Mouse (Mus musculus): ENCODE measurements around the gene Ero1l. TPM values are rescaled to one million over a fixed set of nuclear protein-coding genes. Genes with fewer than 3 reads are reported as not detected.
A peak's percentile ranks its signal among the peaks of the same experiment; 100 is the strongest.

The Ero1l gene
- polyA plus RNA-seq, 1 experiment from 2014 or later, result 32.2 TPM

DNA sequence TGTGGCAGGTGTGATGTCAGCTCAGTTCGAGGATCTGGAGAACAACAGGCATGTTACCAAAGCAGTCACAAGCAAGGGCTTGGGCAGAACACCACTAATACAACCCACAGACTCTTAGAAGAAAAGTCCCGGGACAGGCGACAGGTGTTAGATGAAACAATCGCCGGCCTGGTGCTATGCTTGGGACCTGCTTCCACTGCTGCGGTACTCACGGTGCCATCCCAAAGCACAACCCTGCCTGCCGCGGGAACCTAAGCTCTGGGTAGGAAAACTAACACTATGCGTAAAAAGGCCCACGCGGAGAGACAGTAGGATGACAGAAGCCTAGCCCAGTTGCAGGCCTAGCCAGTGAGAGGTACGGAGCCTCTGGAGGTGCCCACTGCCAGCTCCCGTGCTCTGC is 8.5 kb downstream of the Ero1l start:
- H3K4me2 ChIP-seq (replicated peaks; ENCODE audit: low read depth, low read length), result no peak overlapping the region
- no peaks in the 10 kb centered on the region for H3K4me1 ChIP-seq (replicated peaks; ENCODE audit: control insufficient read depth, insufficient read depth, low read length)
- DNase-seq (ENCODE audit: low spot score) (no peak), ATAC-seq (ENCODE audit: low FRiP score) (no peak)
- H3K4me3 ChIP-seq (ENCODE audit: low read depth, low read length), result no peak overlapping the region
- H3K9me3 ChIP-seq (ENCODE audit: control insufficient read depth, low read length), result no peaks in the 10 kb centered on the region
- H3K27ac ChIP-seq (ENCODE audit: low read depth, low read length), result no peak overlapping the region
- H3K27me3 ChIP-seq (ENCODE audit: control insufficient read depth, insufficient read depth, low read length), result no peaks in the 10 kb centered on the region
- no peaks in the 10 kb centered on the region for H3K36me3 ChIP-seq (ENCODE audit: control insufficient read depth, insufficient read depth, low read length)
- 90% methylated on average over 14 of the region's 14 CpGs for WGBS
- H3K9ac ChIP-seq (ENCODE audit: low read depth, low read length), result no peak overlapping the region

DNA sequence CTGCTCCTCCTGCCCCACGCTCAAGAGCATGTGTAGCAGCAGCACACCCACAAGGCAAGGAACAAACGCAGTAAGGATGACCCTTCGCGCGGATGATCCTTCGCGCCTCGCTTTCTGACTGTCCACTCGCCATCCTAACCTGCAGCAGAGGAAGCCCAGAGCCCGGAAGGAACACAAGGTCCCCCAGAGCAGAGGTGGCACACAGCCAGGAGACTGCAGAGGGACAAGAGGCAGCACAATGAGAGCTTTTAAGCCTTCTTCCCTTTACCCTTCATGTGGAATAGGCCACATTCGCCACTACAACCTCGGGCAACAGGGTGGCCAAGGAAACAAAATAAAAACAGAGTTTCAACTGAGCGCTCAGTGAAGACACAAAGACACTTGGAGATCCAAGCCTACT is 8.9 kb downstream of the Ero1l start:
- DNase-seq (ENCODE audit: low spot score) (no peak), ATAC-seq (ENCODE audit: low FRiP score) (no peak)
- no peak overlapping the region for H3K27ac ChIP-seq (ENCODE audit: low read depth, low read length)
- H3K9ac ChIP-seq (ENCODE audit: low read depth, low read length), result no peak overlapping the region
- no peaks in the 10 kb centered on the region for H3K36me3 ChIP-seq (ENCODE audit: control insufficient read depth, insufficient read depth, low read length)
- H3K27me3 ChIP-seq (ENCODE audit: control insufficient read depth, insufficient read depth, low read length), result no peaks in the 10 kb centered on the region
- 93% methylated on average over 13 of the region's 13 CpGs for WGBS
- H3K4me1 ChIP-seq (replicated peaks; ENCODE audit: control insufficient read depth, insufficient read depth, low read length), result no peaks in the 10 kb centered on the region
- no peak overlapping the region for H3K4me2 ChIP-seq (replicated peaks; ENCODE audit: low read depth, low read length)
- H3K4me3 ChIP-seq (ENCODE audit: low read depth, low read length), result no peak overlapping the region
- H3K9me3 ChIP-seq (ENCODE audit: control insufficient read depth, low read length), result no peaks in the 10 kb centered on the region

DNA sequence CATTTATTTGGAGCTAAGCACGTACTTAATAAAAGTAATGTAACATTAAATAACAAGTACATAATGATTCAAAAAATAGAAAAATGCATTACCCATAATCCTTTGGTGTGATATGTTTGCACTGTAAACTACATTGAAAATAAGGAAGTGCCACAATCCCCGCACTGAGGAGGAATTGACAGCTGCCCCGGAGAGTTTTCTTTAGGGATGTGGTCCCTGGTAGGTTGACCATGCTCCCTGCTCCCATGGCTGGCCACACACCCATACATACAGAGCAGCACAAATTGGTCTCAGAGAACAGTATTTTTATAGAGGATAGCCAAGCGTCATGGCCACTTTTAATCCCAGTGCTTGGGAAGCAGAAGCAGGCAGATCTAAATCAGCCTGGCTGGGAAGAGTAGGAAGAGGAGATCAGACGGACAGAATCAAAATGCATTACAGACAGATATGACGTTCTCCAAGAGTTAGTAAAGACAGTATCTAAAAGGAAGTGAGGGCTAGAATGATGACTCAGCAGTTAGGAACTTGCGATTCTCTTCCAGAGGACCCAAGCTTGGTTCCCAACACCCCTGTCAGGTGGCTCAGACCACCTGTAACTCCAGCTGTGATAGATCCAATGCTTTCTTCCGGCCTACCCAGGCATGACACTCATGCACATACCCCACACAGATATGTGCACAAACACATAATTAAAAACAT is 10.8 kb downstream of the Ero1l start:
- Histone ChIP-seq H3K27ac (ENCODE audit: low read depth, low read length) (no peak overlapping the region), H3K4me2 (replicated peaks; ENCODE audit: low read depth, low read length) (no peak overlapping the region), H3K4me1 (replicated peaks; ENCODE audit: control insufficient read depth, insufficient read depth, low read length) (no peaks in the 10 kb centered on the region), H3K9ac (ENCODE audit: low read depth, low read length) (no peak overlapping the region), H3K4me3 (ENCODE audit: low read depth, low read length) (no peak overlapping the region), H3K27me3 (ENCODE audit: control insufficient read depth, insufficient read depth, low read length) (no peaks in the 10 kb centered on the region), H3K36me3 (ENCODE audit: control insufficient read depth, insufficient read depth, low read length) (no peaks in the 10 kb centered on the region), H3K9me3 (ENCODE audit: control insufficient read depth, low read length) (no peaks in the 10 kb centered on the region)
- WGBS, result 94% methylated on average over 8 of the region's 8 CpGs
- DNase-seq (ENCODE audit: low spot score) (no peak), ATAC-seq (ENCODE audit: low FRiP score) (no peak)

DNA sequence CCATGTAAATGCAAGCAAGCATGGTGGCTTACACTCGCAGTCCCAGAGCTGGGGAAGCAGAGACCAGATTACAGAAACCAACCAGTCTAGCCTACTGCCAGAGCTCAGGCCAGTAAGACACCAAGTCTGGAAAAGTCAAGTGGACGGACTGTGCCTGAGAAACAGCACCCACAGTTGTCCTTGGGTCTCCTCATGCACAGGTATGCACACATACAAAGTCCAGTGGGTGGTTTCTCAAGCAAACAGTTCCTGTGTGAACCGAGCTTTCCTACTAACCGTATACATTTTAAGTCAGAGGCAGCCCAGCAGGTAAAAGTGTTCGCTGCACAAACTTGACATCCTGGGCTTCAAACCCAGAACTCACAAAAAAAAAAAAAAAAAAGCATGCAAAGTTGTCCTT is 12.7 kb downstream of the Ero1l start:
- Histone ChIP-seq H3K27me3 (ENCODE audit: control insufficient read depth, insufficient read depth, low read length) (no peaks in the 10 kb centered on the region), H3K4me3 (ENCODE audit: low read depth, low read length) (no peak overlapping the region), H3K9ac (ENCODE audit: low read depth, low read length) (no peak overlapping the region), H3K4me1 (replicated peaks; ENCODE audit: control insufficient read depth, insufficient read depth, low read length) (no peaks in the 10 kb centered on the region), H3K27ac (ENCODE audit: low read depth, low read length) (no peak overlapping the region), H3K36me3 (ENCODE audit: control insufficient read depth, insufficient read depth, low read length) (no peaks in the 10 kb centered on the region), H3K9me3 (ENCODE audit: control insufficient read depth, low read length) (no peaks in the 10 kb centered on the region), H3K4me2 (replicated peaks; ENCODE audit: low read depth, low read length) (no peak overlapping the region)
- WGBS, result 92% methylated on average over 5 of the region's 5 CpGs
- no peak for ATAC-seq (ENCODE audit: low FRiP score)
- no peak for DNase-seq (ENCODE audit: low spot score)

DNA sequence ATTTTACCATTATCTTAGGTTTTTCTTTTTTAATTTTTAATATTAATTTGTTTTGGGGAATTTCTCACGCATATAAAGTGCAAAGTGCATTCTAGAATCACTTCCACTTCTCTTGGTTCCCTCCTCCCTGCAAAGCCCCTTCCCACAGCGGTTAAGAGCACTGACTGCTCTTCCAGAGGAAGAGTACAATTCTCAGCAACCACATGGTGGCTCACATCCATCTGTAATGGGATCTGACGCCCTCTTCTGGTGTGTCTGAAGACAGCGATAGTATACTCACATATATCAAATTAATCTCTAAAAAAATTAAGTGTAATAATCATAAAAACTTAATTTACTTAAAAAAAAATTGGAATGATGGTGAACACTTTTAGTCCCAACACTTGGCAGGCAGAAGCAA is 14.2 kb downstream of the Ero1l start:
- H3K36me3 ChIP-seq (ENCODE audit: control insufficient read depth, insufficient read depth, low read length), result no peaks in the 10 kb centered on the region
- no peak overlapping the region for H3K4me2 ChIP-seq (replicated peaks; ENCODE audit: low read depth, low read length)
- WGBS, result 62% methylated on average over 4 of the region's 4 CpGs
- H3K4me3 ChIP-seq (ENCODE audit: low read depth, low read length), result no peak overlapping the region
- DNase-seq (ENCODE audit: low spot score) (no peak), ATAC-seq (ENCODE audit: low FRiP score) (peak; percentile 71; the same call in 1 of the 2 replicates)
- no peaks in the 10 kb centered on the region for H3K27me3 ChIP-seq (ENCODE audit: control insufficient read depth, insufficient read depth, low read length)
- no peak overlapping the region for H3K9ac ChIP-seq (ENCODE audit: low read depth, low read length)
- no peaks in the 10 kb centered on the region for H3K9me3 ChIP-seq (ENCODE audit: control insufficient read depth, low read length)
- H3K4me1 ChIP-seq (replicated peaks; ENCODE audit: control insufficient read depth, insufficient read depth, low read length), result no peaks in the 10 kb centered on the region
- no peak overlapping the region for H3K27ac ChIP-seq (ENCODE audit: low read depth, low read length)

DNA sequence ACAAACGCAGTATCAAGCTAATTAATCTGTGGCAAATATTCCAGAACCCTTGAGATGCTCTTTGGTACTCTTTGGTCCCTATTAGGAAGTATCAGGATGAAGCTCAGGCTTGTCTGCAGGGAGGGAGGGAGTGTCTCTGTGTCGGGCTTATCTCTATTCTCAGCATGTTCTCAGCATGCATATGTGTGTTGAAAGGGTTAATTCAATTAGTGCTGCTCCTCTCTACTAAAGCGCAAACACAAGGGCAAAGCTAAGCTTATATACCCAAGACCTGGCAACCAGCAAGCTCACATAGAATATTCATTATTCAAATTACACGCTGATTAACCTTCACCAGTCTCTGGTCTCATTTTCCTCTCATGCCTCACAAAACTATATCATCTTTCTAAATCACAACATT is 14.6 kb downstream of the Ero1l start:
- Histone ChIP-seq H3K36me3 (ENCODE audit: control insufficient read depth, insufficient read depth, low read length) (no peaks in the 10 kb centered on the region), H3K27ac (ENCODE audit: low read depth, low read length) (no peak overlapping the region), H3K27me3 (ENCODE audit: control insufficient read depth, insufficient read depth, low read length) (no peaks in the 10 kb centered on the region), H3K9ac (ENCODE audit: low read depth, low read length) (no peak overlapping the region), H3K4me1 (replicated peaks; ENCODE audit: control insufficient read depth, insufficient read depth, low read length) (no peaks in the 10 kb centered on the region), H3K4me3 (ENCODE audit: low read depth, low read length) (no peak overlapping the region), H3K9me3 (ENCODE audit: control insufficient read depth, low read length) (no peaks in the 10 kb centered on the region), H3K4me2 (replicated peaks; ENCODE audit: low read depth, low read length) (no peak overlapping the region)
- ATAC-seq (ENCODE audit: low FRiP score) (peak; percentile 86), DNase-seq (ENCODE audit: low spot score) (peak; percentile 26)
- WGBS, result 47% methylated on average over 4 of the region's 4 CpGs

DNA sequence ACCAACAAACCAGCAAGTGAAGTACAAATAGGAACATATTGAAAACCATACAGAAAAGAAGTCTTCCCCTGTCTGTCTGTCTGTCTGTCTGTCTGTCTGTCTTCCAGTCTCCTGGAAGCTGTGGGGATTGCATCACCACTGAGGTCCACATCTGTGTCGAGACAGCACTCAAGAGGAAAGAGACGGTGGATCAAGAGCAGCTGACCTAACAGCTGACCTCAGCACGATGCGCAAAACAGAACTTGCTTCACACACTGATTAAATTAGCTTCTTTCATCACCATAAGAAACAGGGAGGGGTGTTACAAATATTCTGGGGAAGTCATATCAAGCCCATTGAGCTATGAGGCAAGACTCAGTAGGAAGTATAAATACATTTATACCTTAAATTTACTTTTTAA is 27.0 kb downstream of the Ero1l start:
- Histone ChIP-seq H3K9ac (ENCODE audit: low read depth, low read length) (no peak overlapping the region), H3K4me2 (replicated peaks; ENCODE audit: low read depth, low read length) (no peak overlapping the region), H3K9me3 (ENCODE audit: control insufficient read depth, low read length) (no peaks in the 10 kb centered on the region), H3K27ac (ENCODE audit: low read depth, low read length) (no peak overlapping the region), H3K4me1 (replicated peaks; ENCODE audit: control insufficient read depth, insufficient read depth, low read length) (no peaks in the 10 kb centered on the region), H3K4me3 (ENCODE audit: low read depth, low read length) (no peak overlapping the region), H3K36me3 (ENCODE audit: control insufficient read depth, insufficient read depth, low read length) (no peaks in the 10 kb centered on the region), H3K27me3 (ENCODE audit: control insufficient read depth, insufficient read depth, low read length) (no peaks in the 10 kb centered on the region)
- WGBS, result 74% methylated on average over 4 of the region's 4 CpGs
- ATAC-seq (ENCODE audit: low FRiP score) (no peak), DNase-seq (ENCODE audit: low spot score) (no peak)

DNA sequence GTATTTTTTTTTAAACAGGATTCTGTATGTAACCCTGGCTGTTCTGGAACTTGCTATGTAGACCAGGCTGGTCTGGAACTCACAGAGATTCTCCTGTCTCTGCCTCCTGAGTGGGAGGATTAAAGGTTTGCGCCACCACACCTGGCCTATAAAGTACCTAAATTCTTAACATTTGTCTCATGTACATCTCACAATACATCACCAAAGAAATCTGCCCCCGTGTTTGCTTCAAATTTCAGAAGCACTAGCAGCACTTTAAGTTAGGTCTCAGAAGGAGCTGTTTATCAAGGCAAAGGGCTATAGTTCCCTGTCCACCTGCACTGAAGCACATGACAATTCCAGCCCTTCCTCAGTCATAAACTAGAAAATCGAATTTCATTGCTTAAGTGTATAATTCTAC is 36.5 kb downstream of the Ero1l start:
- Histone ChIP-seq H3K4me1 (replicated peaks; ENCODE audit: control insufficient read depth, insufficient read depth, low read length) (no peaks in the 10 kb centered on the region), H3K4me3 (ENCODE audit: low read depth, low read length) (no peak overlapping the region), H3K27ac (ENCODE audit: low read depth, low read length) (no peak overlapping the region), H3K9ac (ENCODE audit: low read depth, low read length) (no peak overlapping the region), H3K4me2 (replicated peaks; ENCODE audit: low read depth, low read length) (no peak overlapping the region), H3K27me3 (ENCODE audit: control insufficient read depth, insufficient read depth, low read length) (no peaks in the 10 kb centered on the region), H3K9me3 (ENCODE audit: control insufficient read depth, low read length) (no peaks in the 10 kb centered on the region), H3K36me3 (ENCODE audit: control insufficient read depth, insufficient read depth, low read length) (no peaks in the 10 kb centered on the region)
- 92% methylated on average over 3 of the region's 3 CpGs for WGBS
- ATAC-seq (ENCODE audit: low FRiP score) (no peak), DNase-seq (ENCODE audit: low spot score) (no peak)

DNA sequence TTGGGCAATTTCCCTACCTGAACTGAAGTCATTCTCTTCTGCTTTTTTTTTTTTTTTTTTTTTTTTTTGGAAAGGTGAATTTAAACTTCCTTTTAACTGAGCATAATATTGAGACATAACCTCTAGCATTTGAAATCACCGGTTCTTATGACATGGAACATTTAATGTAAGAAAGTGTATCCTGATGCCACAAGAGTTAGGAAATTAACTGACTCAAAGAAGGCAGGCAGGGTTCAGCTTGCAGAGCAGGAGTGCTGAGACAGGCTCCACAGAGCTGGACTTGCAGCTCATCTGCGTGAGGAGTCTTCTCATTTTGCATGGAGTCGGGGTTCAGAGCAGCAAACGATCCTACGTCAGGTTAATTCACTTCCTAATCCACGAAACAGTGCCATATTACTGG is 42.8 kb downstream of the Ero1l start:
- 84% methylated on average over 6 of the region's 6 CpGs for WGBS
- Histone ChIP-seq H3K4me1 (replicated peaks; ENCODE audit: control insufficient read depth, insufficient read depth, low read length) (no peaks in the 10 kb centered on the region), H3K9ac (ENCODE audit: low read depth, low read length) (no peak overlapping the region), H3K4me3 (ENCODE audit: low read depth, low read length) (no peak overlapping the region), H3K4me2 (replicated peaks; ENCODE audit: low read depth, low read length) (no peak overlapping the region), H3K27ac (ENCODE audit: low read depth, low read length) (no peak overlapping the region), H3K27me3 (ENCODE audit: control insufficient read depth, insufficient read depth, low read length) (no peaks in the 10 kb centered on the region), H3K36me3 (ENCODE audit: control insufficient read depth, insufficient read depth, low read length) (no peaks in the 10 kb centered on the region), H3K9me3 (ENCODE audit: control insufficient read depth, low read length) (no peaks in the 10 kb centered on the region)
- DNase-seq (ENCODE audit: low spot score), result no peak
- no peak for ATAC-seq (ENCODE audit: low FRiP score)

All from hindbrain, embryonic 11.5 days (tissue).